Mouse (Mus musculus) layer of hippocampus, adult 11-12 months (tissue): Measurements from ENCODE around the gene Tmem183a.

Experiments used
- DNase-seq: peaks from one replicate; pipeline ENCODE4 v3.0.0; 2022; ENCODE audit warnings: low spot score

Gene Tmem183a

GRCm38 (mm10) chr1:134318261-134318660, 43.5 kb downstream of the Tmem183a start:
- no peak for DNase-seq

- DNase-seq = no peak
These were observed 45.4 kb downstream of the Tmem183a start for GRCm38 (mm10) chr1:134316361-134316760.

- no peak for DNase-seq
These were observed 46.6 kb downstream of the Tmem183a start for GRCm38 (mm10) chr1:134315181-134315580.

- peak; percentile 57 for DNase-seq
These were observed 50.0 kb downstream of the Tmem183a start for GRCm38 (mm10) chr1:134311760-134312159.

GRCm38 (mm10) chr1:134310729-134311128, 51.0 kb downstream of the Tmem183a start:
- DNase-seq = no peak

- DNase-seq = no peak
These were observed 51.5 kb downstream of the Tmem183a start for GRCm38 (mm10) chr1:134310291-134310690.

GRCm38 (mm10) chr1:134307409-134307808, 54.4 kb downstream of the Tmem183a start:
- DNase-seq = no peak

- DNase-seq = no peak
These were observed 56.8 kb downstream of the Tmem183a start for GRCm38 (mm10) chr1:134304940-134305339.

GRCm38 (mm10) chr1:134302568-134303238, 59.1 kb downstream of the Tmem183a start:
- DNase-seq = peak; percentile 63

- no peak for DNase-seq
These were observed 63.0 kb downstream of the Tmem183a start for GRCm38 (mm10) chr1:134298636-134299411.

GRCm38 (mm10) chr1:134297265-134297664, 64.5 kb downstream of the Tmem183a start:
- DNase-seq = peak; percentile 69
